Mouse (Mus musculus) lung, embryonic 14.5 days (tissue): ENCODE data around the gene Gchfr. TPM values are rescaled to one million over a fixed set of nuclear protein-coding genes. Genes with fewer than 3 reads are reported as not detected.

Source experiments
- ATAC-seq: fragments of 200-750 bp; cut with Nextera tagmentation; 2 replicates; pipeline ENCODE4 v1.8.0; 2017; ENCODE audit warnings: mild to moderate bottlenecking, moderate TSS enrichment, moderate library complexity; ENCODE audit not compliant: insufficient read depth
- DNase-seq: peaks from one replicate; pipeline ENCODE4 v3.0.0-alpha.2; 2015
- H3K27ac ChIP-seq: fragments of 300-500 bp; sonication (generic); 2 replicates; pipeline ENCODE4 v1.5.1; 2014; ENCODE audit warnings: low read depth, mild to moderate bottlenecking, moderate library complexity
- H3K27me3 ChIP-seq: fragments of 300-500 bp; sonication (generic); 2 replicates; pipeline ENCODE4 v1.6.1; 2014; ENCODE audit warnings: low read length, control low read depth; ENCODE audit not compliant: insufficient read depth
- H3K36me3 ChIP-seq: fragments of 300-500 bp; sonication (generic); 2 replicates; pipeline ENCODE4 v1.6.1; 2014; ENCODE audit warnings: control low read depth; ENCODE audit not compliant: insufficient read depth
- H3K4me1 ChIP-seq: fragments of 300-500 bp; sonication (generic); 2 replicates; pipeline ENCODE4 v1.6.1; 2014; ENCODE audit warnings: antibody characterized with exemption, control low read depth; ENCODE audit not compliant: insufficient read depth
- H3K4me2 ChIP-seq: fragments of 300-500 bp; sonication (generic); 2 replicates; pipeline ENCODE4 v1.6.1; 2014; ENCODE audit warnings: mild to moderate bottlenecking
- H3K4me3 ChIP-seq: fragments of 300-500 bp; sonication (generic); 2 replicates; pipeline ENCODE4 v1.5.1; 2014; ENCODE audit warnings: low read depth, low read length
- H3K9ac ChIP-seq: fragments of 300-500 bp; sonication (generic); 2 replicates; pipeline ENCODE4 v1.6.1; 2014
- H3K9me3 ChIP-seq: fragments of 300-500 bp; sonication (generic); 2 replicates; pipeline ENCODE4 v1.6.1; 2016; ENCODE audit warnings: low read depth, low read length, control low read depth
- CTCF ChIP-seq: IDR thresholded peaks from 2 replicates; pipeline ENCODE4 v1.5.1; 2016; ENCODE audit warnings: antibody characterized with exemption, low read depth
- WGBS: fragments of 180-500 bp; shearing (Covaris S2); extraction: QIAGEN DNeasy Blood & Tissue Kit; methylation state at CpG from one replicate; pipeline ENCODE4 v1.1.7; 2014; 5-methylcytosine and 5-hydroxymethylcytosine counted together
- polyA plus RNA-seq: library from polyadenylated mRNA; unstranded; fragments of >200 nt; fragmentation: Nextera tagmentation; extraction: Ambion mirVana; gene quantifications from 2 replicates; pipeline ENCODE4 v1.2.1, GENCODE M21; 2014

Gchfr gene
- polyA plus RNA-seq, 1 experiment from 2014 or later, result 24.9 TPM

GRCm38 (mm10) chr2:119154683-119155082 lies 12.9 kb upstream of the Gchfr start:
- no peak for ATAC-seq
- 69% methylated on average over 2 of the region's 2 CpGs for WGBS

GRCm38 (mm10) chr2:119155388-119155787 lies 12.2 kb upstream of the Gchfr start:
- TF ChIP-seq CTCF, result no peak
- H3K9ac ChIP-seq, result 0 out of 2 replicates have a peak overlapping the region, but pooled peaks have one; percentile 87
- WGBS, result 62% methylated on average over 9 of the region's 9 CpGs
- no peaks in the 10 kb centered on the region for H3K9me3 ChIP-seq
- no peaks in the 10 kb centered on the region for H3K4me1 ChIP-seq
- ATAC-seq (no peak), DNase-seq (no peak)
- H3K4me2 ChIP-seq, result peak overlapping the region; percentile 80
- H3K27me3 ChIP-seq, result no peaks in the 10 kb centered on the region
- no peak overlapping the region for H3K27ac ChIP-seq
- H3K4me3 ChIP-seq, result peak overlapping the region; percentile 98
- H3K36me3 ChIP-seq, result peaks cover 42% of the 10 kb centered on the region

More at GRCm38 (mm10) chr2:119154683-119155082, 12.9 kb upstream of the Gchfr start:
- no peak for DNase-seq
- H3K36me3 ChIP-seq, result peaks cover 48% of the 10 kb centered on the region
- H3K9ac ChIP-seq, result no peak overlapping the region
- no peaks in the 10 kb centered on the region for H3K9me3 ChIP-seq
- H3K4me3 ChIP-seq, result no peak overlapping the region
- H3K4me1 ChIP-seq, result no peaks in the 10 kb centered on the region
- H3K27ac ChIP-seq, result no peak overlapping the region
- no peak for TF ChIP-seq CTCF
- H3K4me2 ChIP-seq, result peak overlapping the region; percentile 80; the same call in 1 of the 2 replicates
- no peaks in the 10 kb centered on the region for H3K27me3 ChIP-seq

GRCm38 (mm10) chr2:119156081-119156680 lies 11.4 kb upstream of the Gchfr start:
- TF ChIP-seq CTCF, result no peak
- DNase-seq, result peak; percentile 28
- ATAC-seq, result no peak

GRCm38 (mm10) chr2:119156681-119157572 lies 10.6 kb upstream of the Gchfr start, which contains the start of gene Rmdn3:
Gene Rmdn3, minus strand, starts transcription at chr2:119157034.
- H3K4me3 ChIP-seq, result peak within 1 kb of the TSS; percentile 98
- peak within 1 kb of the TSS; percentile 80 for H3K4me2 ChIP-seq
- H3K27ac ChIP-seq, result peak within 1 kb of the TSS; percentile 50
- no peaks in the 10 kb centered on the region for H3K27me3 ChIP-seq
- under 1% methylated on average over 57 of the region's 57 CpGs for WGBS
- no peak for TF ChIP-seq CTCF
- no peaks in the 10 kb centered on the region for H3K4me1 ChIP-seq
- peaks cover 27% of the 10 kb centered on the region for H3K36me3 ChIP-seq
- H3K9ac ChIP-seq, result peak within 1 kb of the TSS; percentile 87
- DNase-seq (peak; percentile 98), ATAC-seq (peak; percentile 89)
- no peaks in the 10 kb centered on the region for H3K9me3 ChIP-seq

More at GRCm38 (mm10) chr2:119156081-119156680, 11.4 kb upstream of the Gchfr start:
- Histone ChIP-seq H3K9ac (peak overlapping the region; percentile 87), H3K9me3 (no peaks in the 10 kb centered on the region), H3K27ac (peak overlapping the region; percentile 50; the same call in 1 of the 2 replicates), H3K4me1 (no peaks in the 10 kb centered on the region), H3K27me3 (no peaks in the 10 kb centered on the region), H3K4me2 (peak overlapping the region; percentile 80), H3K36me3 (peaks cover 34% of the 10 kb centered on the region), H3K4me3 (peak overlapping the region; percentile 98)
- WGBS, result 4% methylated on average over 34 of the region's 34 CpGs

GRCm38 (mm10) chr2:119157836-119158235 lies 9.7 kb upstream of the Gchfr start:
- H3K9ac ChIP-seq, result no peak overlapping the region
- H3K36me3 ChIP-seq, result peaks cover 18% of the 10 kb centered on the region; the same call in 1 of the 2 replicates
- H3K27ac ChIP-seq, result no peak overlapping the region
- H3K4me1 ChIP-seq, result no peaks in the 10 kb centered on the region
- H3K4me3 ChIP-seq, result no peak overlapping the region
- TF ChIP-seq CTCF, result no peak
- ATAC-seq (no peak), DNase-seq (no peak)
- H3K4me2 ChIP-seq, result no peak overlapping the region; the same call in 1 of the 2 replicates
- no peaks in the 10 kb centered on the region for H3K9me3 ChIP-seq
- H3K27me3 ChIP-seq, result no peaks in the 10 kb centered on the region

- no peak for TF ChIP-seq CTCF
- no peak overlapping the region for H3K4me2 ChIP-seq
- H3K4me1 ChIP-seq, result no peaks in the 10 kb centered on the region
- no peaks in the 10 kb centered on the region for H3K27me3 ChIP-seq
- ATAC-seq, result no peak
- H3K4me3 ChIP-seq, result no peak overlapping the region
- H3K27ac ChIP-seq, result no peak overlapping the region
- H3K9ac ChIP-seq, result no peak overlapping the region
- no peaks in the 10 kb centered on the region for H3K9me3 ChIP-seq
- no peak for DNase-seq
- no peaks in the 10 kb centered on the region for H3K36me3 ChIP-seq
- WGBS, result 28% methylated on average over 2 of the region's 2 CpGs
Measured at GRCm38 (mm10) chr2:119161247-119161646, 6.3 kb upstream of the Gchfr start.

- WGBS, result 49% methylated on average over 3 of the region's 3 CpGs
- Histone ChIP-seq H3K4me1 (0 out of 2 replicates have a peak, but pooled peaks cover 3% of the 10 kb centered on the region), H3K4me3 (no peak overlapping the region), H3K36me3 (no peaks in the 10 kb centered on the region), H3K9me3 (no peaks in the 10 kb centered on the region), H3K27me3 (peaks cover 5% of the 10 kb centered on the region), H3K27ac (no peak overlapping the region), H3K9ac (no peak overlapping the region), H3K4me2 (no peak overlapping the region)
- ATAC-seq (no peak), DNase-seq (no peak)
- TF ChIP-seq CTCF, result no peak
Measured at GRCm38 (mm10) chr2:119163135-119163534, 4.4 kb upstream of the Gchfr start.
